Mouse (Mus musculus): ENCODE results near the gene Ino80d. TPM values are rescaled to one million over a fixed set of nuclear protein-coding genes. Genes with fewer than 3 reads are reported as not detected.

Gene Ino80d
- polyA plus RNA-seq, 1 experiment from 2014 or later = 10.4 TPM

DNA sequence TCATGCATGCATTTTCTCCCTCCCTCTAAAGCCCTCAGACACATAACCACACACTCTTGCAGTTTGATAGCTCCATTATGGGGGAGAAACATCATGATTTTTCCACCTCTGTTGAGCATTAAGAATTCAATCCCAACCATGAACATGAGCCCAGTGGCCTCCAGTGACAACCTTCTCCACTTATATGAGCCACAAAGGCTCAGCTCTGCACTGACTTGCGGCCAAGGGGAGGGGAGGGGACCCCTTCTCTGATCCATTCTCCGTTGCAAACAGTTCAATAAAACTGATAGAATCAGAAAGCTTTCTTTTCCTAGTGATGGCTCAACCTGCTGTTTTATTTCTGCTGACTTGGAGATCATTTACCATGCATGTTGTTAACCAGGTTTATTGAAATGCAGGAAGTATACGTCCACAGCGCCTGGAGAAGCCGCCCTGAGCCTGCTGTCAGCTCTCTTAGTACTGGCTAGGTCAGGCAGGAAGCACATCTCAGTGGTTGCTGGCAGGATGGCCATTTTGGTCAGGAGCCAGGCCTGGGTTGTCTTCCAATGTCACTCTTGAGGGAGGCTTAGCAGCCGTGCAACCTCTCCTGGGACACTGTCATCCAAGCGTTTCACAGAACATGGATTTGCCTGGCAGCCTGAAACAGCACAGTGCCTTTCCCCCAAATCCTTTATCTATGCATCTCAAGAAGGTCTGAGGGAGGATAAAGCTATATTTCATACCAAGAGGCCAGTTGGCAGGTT is 163.2 kb downstream of the Ino80d start:
- no peak overlapping the region for H3K4me2 ChIP-seq
- no peak for ATAC-seq (ENCODE audit: insufficient number of reproducible peaks, low FRiP score)
- H3K4me3 ChIP-seq = no peak overlapping the region
- H3K9me3 ChIP-seq (replicated peaks) = no peaks in the 10 kb centered on the region
- H3K9ac ChIP-seq = no peak overlapping the region
- H3K4me1 ChIP-seq (replicated peaks) = no peaks in the 10 kb centered on the region
- no peaks in the 10 kb centered on the region for H3K36me3 ChIP-seq
- no peak overlapping the region for H3K27ac ChIP-seq (ENCODE audit: poor library complexity, severe bottlenecking)
- no peaks in the 10 kb centered on the region for H3K27me3 ChIP-seq (replicated peaks)
- WGBS = 60% methylated on average over 7 of the region's 7 CpGs

DNA sequence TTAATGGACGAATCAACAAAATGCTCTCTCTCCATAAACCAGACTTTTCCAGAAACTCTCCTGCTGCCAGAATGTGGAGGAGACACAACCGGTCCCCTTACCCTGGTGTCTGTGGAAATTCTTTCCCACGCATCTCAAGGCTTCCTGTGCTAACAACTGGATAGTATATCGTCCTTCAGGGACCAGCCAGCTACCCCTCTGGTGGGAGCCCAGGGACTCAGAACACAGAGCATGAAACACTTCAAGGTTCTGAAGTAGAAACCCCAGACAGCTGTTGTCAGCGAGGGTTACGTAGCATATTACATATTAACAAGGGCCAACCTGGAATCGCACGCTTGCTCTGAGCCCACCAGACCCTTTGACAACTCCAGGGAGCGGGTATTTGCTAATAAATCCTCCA is 163.9 kb downstream of the Ino80d start:
- Histone ChIP-seq H3K27ac (ENCODE audit: poor library complexity, severe bottlenecking) (no peak overlapping the region), H3K4me3 (no peak overlapping the region), H3K36me3 (no peaks in the 10 kb centered on the region), H3K4me2 (no peak overlapping the region), H3K4me1 (replicated peaks) (no peaks in the 10 kb centered on the region), H3K9me3 (replicated peaks) (no peaks in the 10 kb centered on the region), H3K9ac (no peak overlapping the region), H3K27me3 (replicated peaks) (no peaks in the 10 kb centered on the region)
- 76% methylated on average over 9 of the region's 9 CpGs for WGBS
- no peak for ATAC-seq (ENCODE audit: insufficient number of reproducible peaks, low FRiP score)

DNA sequence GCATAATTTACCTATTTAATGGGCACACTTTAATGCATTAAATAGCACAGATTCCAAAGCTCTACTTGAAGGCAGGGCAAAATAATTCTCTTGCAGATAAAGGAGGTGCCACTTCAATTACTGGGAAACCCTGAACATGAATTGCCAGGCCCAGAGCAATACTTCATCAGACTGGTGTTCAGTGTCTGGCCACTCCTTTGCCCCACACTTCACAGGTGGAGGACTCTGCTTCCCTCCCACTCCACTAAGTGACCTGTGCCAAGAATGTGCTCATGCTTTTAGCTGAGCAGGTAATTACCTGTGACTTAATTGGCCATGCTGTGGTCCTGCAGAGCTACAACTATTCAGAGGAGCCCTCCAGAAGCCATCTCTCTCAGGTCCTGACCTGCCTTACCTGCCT is 166.7 kb downstream of the Ino80d start:
- no peak overlapping the region for H3K27ac ChIP-seq (ENCODE audit: poor library complexity, severe bottlenecking)
- H3K36me3 ChIP-seq = no peaks in the 10 kb centered on the region
- no peak for ATAC-seq (ENCODE audit: insufficient number of reproducible peaks, low FRiP score)
- H3K4me3 ChIP-seq = no peak overlapping the region
- H3K27me3 ChIP-seq (replicated peaks) = no peaks in the 10 kb centered on the region
- no peaks in the 10 kb centered on the region for H3K4me1 ChIP-seq (replicated peaks)
- no peak overlapping the region for H3K4me2 ChIP-seq
- no peaks in the 10 kb centered on the region for H3K9me3 ChIP-seq (replicated peaks)
- H3K9ac ChIP-seq = no peak overlapping the region

DNA sequence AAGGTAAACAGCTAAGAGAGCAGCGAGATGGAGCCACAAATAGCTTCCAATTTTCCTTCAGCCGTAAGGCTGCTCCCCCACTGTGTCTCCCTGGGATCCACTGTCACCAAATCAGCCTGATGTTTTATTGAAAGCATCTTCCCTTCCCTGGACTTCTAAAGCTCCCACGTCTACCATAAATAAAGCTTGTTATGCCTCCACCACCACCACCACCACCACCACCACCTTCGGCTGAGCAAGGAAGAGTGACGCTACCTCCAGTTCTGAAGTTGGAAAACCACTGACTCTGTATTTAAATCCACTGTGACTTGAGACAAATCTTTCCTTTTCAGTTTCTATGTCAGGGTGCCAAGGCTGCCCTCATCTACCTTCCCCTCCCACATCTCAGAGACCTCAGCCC is 167.5 kb downstream of the Ino80d start:
- H3K4me1 ChIP-seq (replicated peaks) = no peaks in the 10 kb centered on the region
- H3K36me3 ChIP-seq = no peaks in the 10 kb centered on the region
- no peak overlapping the region for H3K4me3 ChIP-seq
- H3K9ac ChIP-seq = no peak overlapping the region
- 67% methylated on average over 5 of the region's 5 CpGs for WGBS
- H3K4me2 ChIP-seq = no peak overlapping the region
- H3K27me3 ChIP-seq (replicated peaks) = no peaks in the 10 kb centered on the region
- no peak for ATAC-seq (ENCODE audit: insufficient number of reproducible peaks, low FRiP score)
- no peaks in the 10 kb centered on the region for H3K9me3 ChIP-seq (replicated peaks)
- no peak overlapping the region for H3K27ac ChIP-seq (ENCODE audit: poor library complexity, severe bottlenecking)

DNA sequence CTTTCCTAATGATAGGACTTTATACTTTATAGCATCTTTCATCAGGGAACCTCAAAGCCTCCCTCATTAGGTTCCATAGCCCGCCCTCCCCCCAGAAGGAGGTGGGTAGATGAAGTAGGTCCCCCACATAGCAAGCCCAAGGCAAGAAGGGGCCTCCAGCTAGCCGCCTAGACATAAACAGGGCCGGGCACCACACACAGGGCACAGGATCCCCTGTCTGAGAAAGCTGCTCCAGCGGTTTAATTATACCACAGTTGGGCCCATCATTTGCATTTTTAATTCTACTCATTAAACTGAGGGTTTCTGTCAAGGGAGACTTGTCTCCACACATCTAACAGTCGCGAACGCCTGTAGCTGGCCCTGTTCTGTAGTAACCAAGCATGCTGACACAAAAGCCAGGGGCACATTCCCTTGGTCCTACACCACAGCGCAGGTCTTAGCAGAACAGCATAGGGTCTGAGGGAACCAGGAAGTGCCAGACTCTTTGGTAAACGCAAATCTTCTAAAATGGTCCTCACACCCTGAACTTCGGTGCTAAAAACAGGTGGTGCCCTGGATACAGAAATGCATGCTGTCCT is 179.6 kb downstream of the Ino80d start:
- WGBS = 80% methylated on average over 10 of the region's 10 CpGs
- no peaks in the 10 kb centered on the region for H3K36me3 ChIP-seq
- H3K9ac ChIP-seq = no peak overlapping the region
- no peak overlapping the region for H3K27ac ChIP-seq (ENCODE audit: poor library complexity, severe bottlenecking)
- H3K4me2 ChIP-seq = no peak overlapping the region
- no peak for ATAC-seq (ENCODE audit: insufficient number of reproducible peaks, low FRiP score)
- H3K4me1 ChIP-seq (replicated peaks) = no peaks in the 10 kb centered on the region
- H3K4me3 ChIP-seq = no peak overlapping the region
- no peaks in the 10 kb centered on the region for H3K27me3 ChIP-seq (replicated peaks)
- H3K9me3 ChIP-seq (replicated peaks) = no peaks in the 10 kb centered on the region

DNA sequence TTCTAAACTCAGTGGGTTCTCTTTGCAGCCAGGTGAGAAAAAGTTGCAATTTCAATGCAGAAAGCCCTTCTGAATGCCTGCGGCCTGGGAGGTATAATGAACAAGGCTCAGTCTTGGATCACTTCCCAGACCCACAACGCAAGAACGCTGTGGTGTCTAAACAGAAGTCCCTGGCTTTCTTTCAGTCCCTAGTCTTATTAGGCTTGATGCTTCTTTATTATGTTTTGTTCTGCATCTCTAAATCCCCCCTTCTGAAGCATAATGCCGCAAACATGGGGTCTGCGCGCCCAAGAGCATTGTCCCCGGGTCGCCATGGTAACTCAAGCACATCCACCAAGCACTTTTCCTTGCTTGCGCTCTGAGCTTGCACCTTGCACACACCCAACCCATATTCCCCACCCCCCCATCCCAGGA is 180.4 kb downstream of the Ino80d start:
- no peak overlapping the region for H3K4me3 ChIP-seq
- no peak overlapping the region for H3K27ac ChIP-seq (ENCODE audit: poor library complexity, severe bottlenecking)
- no peaks in the 10 kb centered on the region for H3K27me3 ChIP-seq (replicated peaks)
- no peak overlapping the region for H3K9ac ChIP-seq
- ATAC-seq (ENCODE audit: insufficient number of reproducible peaks, low FRiP score) = no peak
- H3K4me1 ChIP-seq (replicated peaks) = no peaks in the 10 kb centered on the region
- H3K36me3 ChIP-seq = no peaks in the 10 kb centered on the region
- WGBS = 86% methylated on average over 9 of the region's 9 CpGs
- H3K4me2 ChIP-seq = no peak overlapping the region
- H3K9me3 ChIP-seq (replicated peaks) = no peaks in the 10 kb centered on the region

DNA sequence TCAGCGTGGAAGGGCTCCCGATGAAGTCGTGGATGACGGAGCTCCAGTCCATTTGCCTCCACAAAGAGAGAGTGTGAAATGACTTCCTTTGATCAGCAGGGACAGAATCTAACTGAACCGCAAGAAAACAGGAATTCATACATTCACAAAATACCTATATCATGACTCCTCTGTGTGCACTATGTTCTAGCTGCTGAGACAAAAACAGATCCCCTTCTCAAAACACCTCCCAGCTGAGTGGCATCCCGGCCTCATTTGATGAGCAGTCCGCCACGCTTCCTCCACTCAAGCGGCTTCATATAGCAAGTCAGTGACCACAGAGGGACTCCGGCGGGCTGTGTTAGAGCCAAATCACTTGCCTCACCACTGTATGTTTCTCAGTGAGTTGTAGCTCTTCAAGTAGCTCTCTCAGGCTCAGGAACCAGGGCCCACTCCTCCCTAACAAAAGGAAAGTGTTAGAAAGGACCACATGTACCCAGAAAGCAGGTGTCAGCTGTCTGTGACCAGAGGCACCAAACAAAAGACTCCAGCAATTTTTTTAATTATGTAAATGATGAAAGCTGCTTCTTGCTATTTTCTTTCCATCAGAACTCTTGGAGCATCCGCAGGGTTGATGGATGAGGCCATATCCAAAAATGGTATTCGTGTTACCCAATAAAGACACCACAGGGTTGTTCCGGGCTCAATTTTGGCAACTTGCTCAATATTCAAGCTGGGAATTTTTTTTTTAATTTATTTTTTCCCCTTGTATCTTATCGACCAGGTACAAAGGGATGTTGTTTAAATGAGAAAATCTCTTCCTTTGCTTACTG is 181.0 kb downstream of the Ino80d start:
- ATAC-seq (ENCODE audit: insufficient number of reproducible peaks, low FRiP score) = no peak
- WGBS = 76% methylated on average over 15 of the region's 15 CpGs
- no peak overlapping the region for H3K27ac ChIP-seq (ENCODE audit: poor library complexity, severe bottlenecking)
- no peaks in the 10 kb centered on the region for H3K27me3 ChIP-seq (replicated peaks)
- no peaks in the 10 kb centered on the region for H3K4me1 ChIP-seq (replicated peaks)
- H3K36me3 ChIP-seq = no peaks in the 10 kb centered on the region
- H3K4me2 ChIP-seq = no peak overlapping the region
- no peaks in the 10 kb centered on the region for H3K9me3 ChIP-seq (replicated peaks)
- no peak overlapping the region for H3K4me3 ChIP-seq
- no peak overlapping the region for H3K9ac ChIP-seq

DNA sequence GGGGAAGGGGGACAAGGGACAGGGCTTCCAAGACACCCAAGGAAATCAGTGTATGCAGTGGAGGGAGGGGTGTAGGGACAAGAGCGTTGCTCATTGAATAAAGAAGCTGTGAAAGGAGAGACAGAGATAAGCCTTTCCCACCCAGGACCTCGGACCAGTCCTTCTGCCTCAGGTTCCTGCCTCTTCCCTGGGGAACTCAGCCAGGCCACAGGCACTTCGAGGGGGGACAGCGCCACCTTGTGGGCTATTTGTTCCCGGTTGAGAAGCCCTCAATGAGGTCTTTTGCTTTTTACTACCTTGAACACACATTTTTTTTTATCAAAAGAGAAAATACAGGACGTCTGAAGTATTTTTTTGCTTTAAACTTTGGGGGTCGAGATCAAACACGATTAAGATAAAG is 185.0 kb downstream of the Ino80d start:
- Histone ChIP-seq H3K27me3 (replicated peaks) (no peaks in the 10 kb centered on the region), H3K36me3 (no peaks in the 10 kb centered on the region), H3K9ac (no peak overlapping the region), H3K4me2 (no peak overlapping the region), H3K4me3 (no peak overlapping the region), H3K27ac (ENCODE audit: poor library complexity, severe bottlenecking) (no peak overlapping the region), H3K9me3 (replicated peaks) (no peaks in the 10 kb centered on the region), H3K4me1 (replicated peaks) (no peaks in the 10 kb centered on the region)
- no peak for ATAC-seq (ENCODE audit: insufficient number of reproducible peaks, low FRiP score)
- WGBS = 4% methylated on average over 8 of the region's 8 CpGs

DNA sequence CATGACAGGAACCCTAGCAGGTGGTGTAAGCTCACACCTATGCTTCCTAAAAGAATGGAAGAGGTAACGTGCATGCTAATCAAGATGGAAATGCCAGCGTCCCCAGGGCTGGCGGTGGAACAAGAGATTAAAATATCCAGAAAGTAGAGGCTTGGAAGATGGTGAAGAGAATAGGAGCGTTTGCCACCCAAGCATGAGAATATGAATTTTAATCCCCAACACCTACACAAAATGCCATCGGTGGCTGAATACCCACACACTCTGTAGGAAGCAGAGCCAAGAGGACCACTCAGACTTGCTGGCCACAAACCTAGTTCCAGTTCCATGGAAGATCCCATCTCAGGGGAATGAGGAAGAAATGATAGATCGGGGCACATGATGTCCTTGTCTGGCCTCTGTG is 195.2 kb downstream of the Ino80d start:
- no peak for ATAC-seq (ENCODE audit: insufficient number of reproducible peaks, low FRiP score)
- H3K4me1 ChIP-seq (replicated peaks) = 0 out of 2 replicates have a peak, but pooled peaks cover 4% of the 10 kb centered on the region
- no peaks in the 10 kb centered on the region for H3K27me3 ChIP-seq (replicated peaks)
- no peak overlapping the region for H3K9ac ChIP-seq
- WGBS = 87% methylated on average over 6 of the region's 6 CpGs
- H3K9me3 ChIP-seq (replicated peaks) = no peaks in the 10 kb centered on the region
- H3K27ac ChIP-seq (ENCODE audit: poor library complexity, severe bottlenecking) = no peak overlapping the region
- H3K4me3 ChIP-seq = no peak overlapping the region
- no peak overlapping the region for H3K4me2 ChIP-seq
- no peaks in the 10 kb centered on the region for H3K36me3 ChIP-seq

DNA sequence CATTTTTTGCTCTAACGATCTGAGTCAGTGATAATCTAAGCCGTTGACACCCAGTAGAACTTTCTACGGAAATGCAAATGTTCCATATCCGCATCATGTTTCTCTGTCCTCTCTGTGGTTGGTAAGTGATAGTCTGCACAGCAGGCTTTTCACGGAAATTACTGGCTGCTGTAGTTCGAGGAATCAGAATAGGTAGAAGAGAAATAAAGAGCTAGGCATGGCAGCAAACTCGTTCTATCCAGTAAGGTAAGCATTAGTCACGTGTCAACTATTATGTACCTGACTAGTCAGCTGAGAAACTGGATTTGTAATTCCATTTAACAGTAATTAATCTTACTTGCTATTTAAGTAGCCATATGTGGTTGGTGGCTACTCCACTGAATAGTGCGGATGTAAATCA is 197.9 kb downstream of the Ino80d start:
- ATAC-seq (ENCODE audit: insufficient number of reproducible peaks, low FRiP score) = no peak
- no peaks in the 10 kb centered on the region for H3K36me3 ChIP-seq
- no peak overlapping the region for H3K9ac ChIP-seq
- H3K27ac ChIP-seq (ENCODE audit: poor library complexity, severe bottlenecking) = no peak overlapping the region
- no peak overlapping the region for H3K4me3 ChIP-seq
- H3K9me3 ChIP-seq (replicated peaks) = no peaks in the 10 kb centered on the region
- no peak overlapping the region for H3K4me2 ChIP-seq
- no peaks in the 10 kb centered on the region for H3K27me3 ChIP-seq (replicated peaks)
- H3K4me1 ChIP-seq (replicated peaks) = no peaks in the 10 kb centered on the region
- 80% methylated on average over 9 of the region's 9 CpGs for WGBS

DNA sequence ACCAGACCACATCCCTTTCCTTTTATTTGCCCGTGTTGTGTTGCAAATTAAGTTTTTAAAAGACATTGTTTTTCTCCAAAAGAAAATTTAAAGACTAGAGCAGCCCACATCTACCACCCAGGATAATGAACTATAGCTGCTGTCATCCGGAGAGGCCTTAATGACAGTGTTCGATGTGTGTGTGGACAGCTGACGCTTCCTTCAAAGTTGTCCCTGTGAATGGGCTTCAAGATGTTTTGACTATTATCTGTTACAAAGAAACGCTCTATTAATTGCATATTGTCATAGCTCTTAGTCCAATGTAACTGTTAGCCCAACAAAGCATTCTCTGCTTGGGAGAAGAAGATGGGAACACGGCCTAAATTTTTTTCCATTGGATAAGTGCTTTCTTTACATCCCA is 200.0 kb downstream of the Ino80d start:
- H3K27ac ChIP-seq (ENCODE audit: poor library complexity, severe bottlenecking) = no peak overlapping the region
- no peak for ATAC-seq (ENCODE audit: insufficient number of reproducible peaks, low FRiP score)
- H3K36me3 ChIP-seq = no peaks in the 10 kb centered on the region
- H3K9ac ChIP-seq = no peak overlapping the region
- no peak overlapping the region for H3K4me2 ChIP-seq
- no peak overlapping the region for H3K4me3 ChIP-seq
- no peaks in the 10 kb centered on the region for H3K4me1 ChIP-seq (replicated peaks)
- H3K9me3 ChIP-seq (replicated peaks) = no peaks in the 10 kb centered on the region
- no peaks in the 10 kb centered on the region for H3K27me3 ChIP-seq (replicated peaks)
- 83% methylated on average over 6 of the region's 6 CpGs for WGBS

Measured in heart, embryonic 12.5 days (tissue).